Mouse (Mus musculus) lung, postnatal 0 days (tissue): ENCODE measurements around the gene Sae1.

Experiments used
- CTCF ChIP-seq: IDR thresholded peaks from 2 replicates; pipeline ENCODE4 v1.5.1; 2016; ENCODE audit warnings: antibody characterized with exemption, mild to moderate bottlenecking
- EP300 ChIP-seq: IDR thresholded peaks from 2 replicates; pipeline ENCODE4 v1.6.1; 2016; ENCODE audit warnings: antibody characterized with exemption, mild to moderate bottlenecking, control low read depth

DNA sequence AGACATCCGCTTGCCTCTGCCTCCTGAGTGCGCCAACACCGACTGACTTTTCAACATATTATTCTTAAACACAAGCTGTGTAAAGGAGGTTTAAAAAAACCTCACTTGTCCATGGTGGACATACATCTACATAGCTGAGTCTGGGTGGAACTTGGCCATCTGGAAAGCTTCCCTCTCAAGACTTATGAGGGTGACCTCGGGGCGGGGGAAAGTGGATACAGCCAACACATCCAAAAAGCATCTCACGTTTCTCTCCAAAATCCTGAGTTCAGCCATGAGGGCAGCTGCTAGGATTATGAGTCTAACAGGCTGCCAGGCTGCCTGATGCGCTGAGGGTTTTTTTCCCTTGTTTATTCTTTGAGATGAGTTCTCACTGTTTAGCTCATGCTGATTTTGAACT is 62.9 kb downstream of the Sae1 start:
- TF ChIP-seq CTCF, result no peak
- no peak for TF ChIP-seq EP300
